Mouse (Mus musculus) lung, postnatal 10 days (tissue): Measurements from ENCODE around the gene Stxbp5l.
"Not testable (repeated sequence)": the region's sequence is repeated elsewhere in the genome, so short reads cannot be mapped to it uniquely, and the experiment has no call there.

ENCODE experiments used
- DNase-seq: peaks from one replicate; pipeline ENCODE4 v3.0.0; 2021

Gene Stxbp5l

DNA sequence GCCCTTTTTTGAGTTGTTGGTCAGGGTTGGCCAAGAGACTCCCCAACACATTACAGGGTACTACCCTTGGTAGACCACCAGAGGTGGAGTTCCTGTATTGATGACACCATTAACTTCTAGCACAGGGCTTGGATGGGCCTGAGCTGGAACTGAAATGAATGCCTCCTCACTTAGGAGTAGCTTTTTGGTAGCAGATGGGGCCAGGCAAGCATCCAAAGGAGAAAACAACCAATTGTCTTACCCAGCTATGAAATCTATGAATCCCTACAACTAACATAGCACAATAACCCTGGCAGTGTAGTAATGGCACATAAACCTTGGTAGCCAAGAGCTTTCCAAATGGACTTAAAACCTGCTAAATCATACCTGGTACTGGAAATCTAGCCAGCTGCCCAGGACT lies 111.1 kb downstream of the Stxbp5l start:
- no peak for DNase-seq

DNA sequence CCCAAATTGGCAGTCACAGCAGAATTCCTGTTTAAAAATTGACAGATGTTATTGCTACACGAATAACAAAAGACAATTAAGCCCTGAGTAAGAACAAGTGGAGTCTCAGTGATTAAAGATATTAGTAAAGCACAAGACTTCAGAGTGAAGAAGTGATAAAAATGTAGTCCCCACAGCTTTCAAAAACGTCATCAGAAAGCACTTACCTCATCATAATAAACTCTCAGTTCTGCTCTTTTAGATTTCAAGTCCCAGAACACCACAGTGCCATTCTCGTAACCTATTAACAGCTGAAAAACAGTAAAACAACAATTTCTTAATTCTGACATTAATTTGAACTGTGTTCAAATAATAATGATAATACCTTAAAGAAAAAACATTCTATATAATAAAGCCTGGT lies 123.1 kb downstream of the Stxbp5l start:
- DNase-seq = no peak

DNA sequence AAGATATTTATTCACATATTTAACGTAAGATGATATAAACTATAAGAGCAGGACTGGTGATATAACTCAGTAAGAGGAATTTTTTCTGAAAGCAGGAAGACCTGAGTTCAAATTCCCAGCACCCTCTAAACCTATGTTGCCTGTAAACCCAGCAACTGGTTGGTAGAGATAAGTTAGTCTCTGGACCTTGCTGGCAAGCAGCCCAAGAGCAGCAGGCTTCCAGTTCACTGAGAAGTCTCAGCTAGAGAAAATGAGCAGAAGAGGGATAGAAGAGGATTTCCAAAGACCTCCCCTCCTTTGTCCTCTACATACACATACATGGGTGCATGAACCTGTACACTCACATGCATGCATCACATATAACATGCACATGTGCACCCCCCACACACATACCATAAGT lies 165.6 kb downstream of the Stxbp5l start:
- no peak for DNase-seq

DNA sequence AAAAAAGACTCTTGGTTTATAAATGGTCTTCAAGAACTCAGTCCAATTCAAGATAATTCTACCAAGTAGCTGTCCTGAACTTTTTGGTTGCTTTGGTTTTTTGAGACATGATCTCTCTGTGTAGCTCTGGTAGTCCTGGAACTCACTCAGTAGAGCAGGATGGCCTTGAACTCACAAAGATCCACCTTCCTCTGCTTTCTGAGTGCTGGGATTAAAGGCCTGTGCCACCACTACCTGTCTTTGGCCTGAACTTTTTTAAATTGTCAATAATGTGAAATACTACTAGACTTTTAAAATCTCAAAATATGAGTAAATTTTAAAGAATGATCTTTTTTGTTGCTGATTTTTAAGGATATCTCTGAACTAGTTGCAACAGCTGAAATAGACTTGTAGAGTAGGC lies 176.0 kb downstream of the Stxbp5l start:
- DNase-seq = no peak

DNA sequence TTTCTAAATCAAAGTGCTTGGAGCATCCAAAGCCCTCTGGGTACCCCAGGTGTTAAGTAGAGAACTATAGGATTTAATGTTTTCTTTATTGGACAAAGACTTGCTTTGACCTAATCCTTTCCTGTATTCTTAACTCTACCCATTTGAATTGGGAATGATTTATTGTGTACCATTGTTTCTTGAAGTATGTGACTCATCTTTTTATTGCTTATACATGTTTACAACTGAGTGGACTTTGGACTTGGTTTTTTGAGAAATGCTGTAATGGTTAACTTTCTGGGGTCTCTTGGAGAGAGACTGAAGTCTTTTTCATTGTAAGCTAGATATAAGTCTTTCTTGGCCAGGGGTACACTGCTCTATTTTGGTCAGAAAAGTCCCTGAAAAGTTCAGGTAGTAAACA lies 190.6 kb downstream of the Stxbp5l start:
- DNase-seq = no peak

DNA sequence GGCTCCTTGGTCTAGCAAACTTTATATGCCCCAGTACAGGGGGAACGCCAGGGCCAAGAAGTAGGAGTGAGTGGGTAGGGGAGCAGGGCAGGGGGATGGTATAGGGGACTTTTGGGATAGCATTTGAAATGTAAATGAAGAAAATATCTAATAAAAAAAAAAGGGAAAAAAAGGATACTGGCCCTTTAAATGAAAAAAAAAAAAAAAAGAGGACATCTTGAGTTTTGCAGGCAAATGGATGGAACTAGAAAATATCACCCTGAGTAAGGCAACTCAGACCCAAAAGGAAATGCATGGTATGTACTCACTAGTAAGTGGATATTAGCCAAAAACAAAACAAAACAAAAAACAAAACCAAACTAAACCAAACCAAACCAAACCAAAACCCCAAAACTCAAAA lies 259.6 kb downstream of the Stxbp5l start:
- DNase-seq = not testable (repeated sequence)

DNA sequence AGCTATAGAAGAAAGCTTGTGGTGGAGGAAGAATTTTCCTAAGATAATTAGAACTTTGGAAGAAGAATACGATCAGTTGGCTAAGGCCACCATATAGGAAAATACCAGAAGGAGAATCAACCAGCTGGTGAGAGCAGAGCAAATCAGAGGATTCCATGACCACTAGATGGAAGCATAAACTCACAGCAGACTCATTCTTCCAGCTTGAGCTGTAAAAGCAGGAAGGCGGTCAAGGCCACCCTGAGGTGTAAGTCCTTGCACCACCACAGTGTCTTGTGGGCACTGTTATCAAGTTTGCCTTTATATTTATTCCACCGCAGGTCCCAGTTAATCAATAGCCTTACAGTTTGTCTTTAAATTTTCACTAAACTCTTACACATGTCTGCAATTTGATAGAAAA lies 275.5 kb downstream of the Stxbp5l start:
- DNase-seq = peak; percentile 51

DNA sequence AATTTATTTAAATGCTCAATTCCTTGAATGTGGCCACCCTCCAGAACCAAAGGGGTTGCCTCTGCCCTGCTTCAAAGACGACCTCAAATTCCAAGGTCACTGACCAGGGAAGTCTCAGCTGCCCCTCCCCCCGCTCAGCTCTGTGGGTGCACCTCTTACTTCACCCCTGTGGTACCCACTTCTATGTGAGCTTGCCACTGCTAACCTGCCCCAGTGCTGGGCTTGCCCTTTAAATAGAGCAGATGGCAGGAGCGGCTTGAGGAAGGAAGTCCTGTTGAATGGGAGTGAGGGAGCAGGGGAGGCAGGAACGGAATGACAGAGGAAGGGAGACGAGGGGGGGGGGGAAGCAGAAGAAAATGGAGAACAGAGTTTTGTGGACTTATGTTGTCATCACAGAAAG lies 276.0 kb downstream of the Stxbp5l start:
- no peak for DNase-seq

DNA sequence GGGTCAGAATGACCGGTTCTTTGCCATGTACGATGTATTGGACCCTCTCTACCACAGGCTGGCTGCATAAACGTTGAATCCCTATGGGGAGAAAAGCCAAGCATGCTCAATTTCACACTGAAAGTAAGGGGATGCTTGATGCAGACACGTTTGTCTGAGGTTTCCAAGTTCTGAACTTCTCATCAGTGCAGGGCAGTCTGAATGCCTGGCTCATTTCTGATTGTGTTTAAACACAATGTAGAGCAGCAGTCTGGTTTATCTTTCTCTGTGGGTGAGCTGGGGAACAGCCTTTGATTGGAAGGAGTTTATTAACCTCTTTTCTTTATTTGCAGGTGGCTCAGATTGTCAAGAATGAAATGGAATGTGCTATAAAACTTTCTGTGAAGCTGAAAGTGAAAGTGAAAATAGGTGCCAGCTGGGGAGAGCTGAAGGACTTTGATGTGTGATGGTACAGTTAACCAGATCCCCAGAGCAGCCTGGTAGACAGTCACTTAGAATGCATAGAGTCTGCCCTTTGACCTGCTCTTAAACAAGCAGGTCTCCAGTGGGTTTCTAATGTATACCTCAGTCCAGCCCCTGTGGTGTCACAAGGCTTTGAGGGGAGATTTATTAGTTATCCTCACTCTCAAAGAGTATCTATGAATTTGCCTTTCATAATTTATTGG lies 290.5 kb downstream of the Stxbp5l start:
- DNase-seq = no peak

DNA sequence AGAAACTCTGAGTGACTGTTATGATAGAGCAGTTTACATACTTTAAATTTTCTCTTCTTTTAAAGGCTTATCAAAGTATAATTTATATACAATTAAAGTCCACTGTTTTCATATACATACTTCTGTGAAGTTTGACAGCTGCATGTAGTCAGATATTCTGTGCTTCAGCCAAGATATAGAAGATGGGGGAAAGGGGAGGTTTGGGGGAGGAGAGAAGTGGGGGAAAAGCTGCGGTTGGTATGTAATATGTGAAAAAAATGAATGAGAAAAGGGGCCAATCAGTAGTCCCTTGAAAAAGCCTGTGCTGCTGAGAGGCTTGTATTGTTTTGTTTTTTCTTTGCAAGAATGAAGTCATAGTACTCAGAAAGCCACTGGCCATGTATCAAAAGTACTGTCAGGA lies 295.1 kb downstream of the Stxbp5l start:
- no peak for DNase-seq

DNA sequence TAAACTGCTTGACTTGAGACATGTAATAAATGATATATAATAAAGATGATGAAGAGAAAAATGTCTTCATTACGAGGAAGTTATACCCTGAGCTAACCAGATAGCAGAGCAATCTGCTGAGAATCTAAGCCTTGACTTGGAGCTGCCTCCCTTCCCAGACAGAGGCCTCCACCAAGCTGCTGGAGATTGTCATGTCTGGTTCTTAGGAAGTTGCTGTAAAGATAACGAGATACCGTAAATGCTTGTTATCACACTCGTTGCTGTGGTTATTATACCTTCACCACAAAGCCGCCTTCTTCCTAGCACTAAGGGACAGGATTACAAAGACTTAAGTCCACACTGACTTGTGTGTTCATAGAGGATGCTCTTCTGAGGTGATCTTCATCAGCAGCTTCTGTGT lies 312.4 kb downstream of the Stxbp5l start:
- no peak for DNase-seq
